Mouse (Mus musculus): Measurements from ENCODE around the gene Sult6b1.

Gene Sult6b1

GRCm38 (mm10) chr17:78906892-78907291, at the start of gene Sult6b1:
Gene Sult6b1 (minus strand): TSS chr17:78906992.
- DNase-seq (ENCODE audit: low read depth, low spot score) = no peak

- DNase-seq (ENCODE audit: low read depth, low spot score) = no peak
Measured at GRCm38 (mm10) chr17:78953240-78953639, 46.4 kb upstream of the Sult6b1 start.

- no peak for DNase-seq (ENCODE audit: low read depth, low spot score)
Measured at GRCm38 (mm10) chr17:78952070-78952469, 45.3 kb upstream of the Sult6b1 start.

GRCm38 (mm10) chr17:78951225-78951624, 44.4 kb upstream of the Sult6b1 start:
- DNase-seq (ENCODE audit: low read depth, low spot score) = no peak

GRCm38 (mm10) chr17:78942579-78942978, 35.8 kb upstream of the Sult6b1 start:
- no peak for DNase-seq (ENCODE audit: low read depth, low spot score)

GRCm38 (mm10) chr17:78938927-78939326, 32.1 kb upstream of the Sult6b1 start:
- DNase-seq (ENCODE audit: low read depth, low spot score) = no peak

GRCm38 (mm10) chr17:78937229-78937853, 30.5 kb upstream of the Sult6b1 start:
- DNase-seq (ENCODE audit: low read depth, low spot score) = no peak

- DNase-seq (ENCODE audit: low read depth, low spot score) = peak; percentile 98
Measured at GRCm38 (mm10) chr17:78936466-78937228, 29.9 kb upstream of the Sult6b1 start, which contains the start of the genes Cebpz and Ndufaf7. Gene Cebpz (minus strand): TSS chr17:78937066. Gene Ndufaf7 (plus strand): TSS chr17:78937136.

- DNase-seq (ENCODE audit: low read depth, low spot score) = no peak
Measured at GRCm38 (mm10) chr17:78935857-78936256, 29.1 kb upstream of the Sult6b1 start.

GRCm38 (mm10) chr17:78917696-78918095, 10.9 kb upstream of the Sult6b1 start:
- no peak for DNase-seq (ENCODE audit: low read depth, low spot score)

- no peak for DNase-seq (ENCODE audit: low read depth, low spot score)
Measured at GRCm38 (mm10) chr17:78916899-78917298, 10.1 kb upstream of the Sult6b1 start.

- peak; percentile 79 for DNase-seq (ENCODE audit: low read depth, low spot score)
Measured at GRCm38 (mm10) chr17:78916369-78916813, 9.6 kb upstream of the Sult6b1 start, which contains the start of gene Cebpzos. Gene Cebpzos (plus strand): TSS chr17:78916500.

GRCm38 (mm10) chr17:78915772-78916171, 9.0 kb upstream of the Sult6b1 start:
- DNase-seq (ENCODE audit: low read depth, low spot score) = no peak

- DNase-seq (ENCODE audit: low read depth, low spot score) = no peak
Measured at GRCm38 (mm10) chr17:78913921-78914320, 7.1 kb upstream of the Sult6b1 start.

GRCm38 (mm10) chr17:78912861-78913281, 6.1 kb upstream of the Sult6b1 start:
- DNase-seq (ENCODE audit: low read depth, low spot score) = no peak

GRCm38 (mm10) chr17:78909374-78909773, 2.6 kb upstream of the Sult6b1 start:
- DNase-seq (ENCODE audit: low read depth, low spot score) = no peak

GRCm38 (mm10) chr17:78903158-78903557, 3.6 kb downstream of the Sult6b1 start:
- no peak for DNase-seq (ENCODE audit: low read depth, low spot score)

- no peak for DNase-seq (ENCODE audit: low read depth, low spot score)
Measured at GRCm38 (mm10) chr17:78895394-78895793, 11.4 kb downstream of the Sult6b1 start.

- DNase-seq (ENCODE audit: low read depth, low spot score) = no peak
Measured at GRCm38 (mm10) chr17:78894991-78895390, 11.8 kb downstream of the Sult6b1 start.

GRCm38 (mm10) chr17:78891020-78891419, 15.8 kb downstream of the Sult6b1 start:
- no peak for DNase-seq (ENCODE audit: low read depth, low spot score)

GRCm38 (mm10) chr17:78889184-78889583, 17.6 kb downstream of the Sult6b1 start:
- no peak for DNase-seq (ENCODE audit: low read depth, low spot score)

GRCm38 (mm10) chr17:78888554-78888953, 18.2 kb downstream of the Sult6b1 start:
- DNase-seq (ENCODE audit: low read depth, low spot score) = no peak
